Mouse (Mus musculus) right cerebral cortex, adult 2 months (tissue): ENCODE measurements around the gene Gbf1.

ENCODE experiments used
- DNase-seq, 2 experiments: peaks; one replicate each; pipeline ENCODE4 v3.0.0; 2021 to 2022; ENCODE audit warnings: low spot score in 2 of 2

Gbf1 gene

DNA sequence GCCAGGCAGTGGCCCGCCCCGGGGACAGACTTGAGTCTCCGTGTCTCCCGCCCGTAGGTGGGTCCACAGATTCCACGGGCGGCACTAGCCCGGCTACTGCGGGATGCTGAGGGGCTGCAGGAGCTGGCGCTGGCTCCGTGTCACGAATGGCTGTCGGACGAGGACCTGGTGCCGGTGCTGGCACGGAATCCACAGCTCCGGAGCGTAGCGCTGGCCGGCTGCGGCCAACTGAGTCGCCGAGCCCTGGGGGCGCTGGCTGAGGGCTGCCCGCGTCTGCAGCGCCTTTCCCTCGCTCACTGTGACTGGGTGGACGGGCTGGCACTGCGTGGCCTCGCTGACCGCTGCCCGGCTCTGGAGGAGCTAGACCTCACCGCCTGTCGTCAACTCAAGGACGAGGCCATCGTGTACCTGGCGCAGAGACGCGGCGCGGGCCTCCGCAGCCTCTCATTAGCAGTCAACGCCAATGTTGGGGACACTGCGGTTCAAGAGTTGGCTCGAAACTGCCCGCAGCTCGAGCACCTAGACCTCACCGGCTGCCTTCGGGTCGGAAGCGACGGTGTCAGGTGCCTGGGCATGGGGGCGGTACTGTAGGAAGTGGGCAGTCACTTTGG lies 176.8 kb downstream of the Gbf1 start:
- no peak for DNase-seq

DNA sequence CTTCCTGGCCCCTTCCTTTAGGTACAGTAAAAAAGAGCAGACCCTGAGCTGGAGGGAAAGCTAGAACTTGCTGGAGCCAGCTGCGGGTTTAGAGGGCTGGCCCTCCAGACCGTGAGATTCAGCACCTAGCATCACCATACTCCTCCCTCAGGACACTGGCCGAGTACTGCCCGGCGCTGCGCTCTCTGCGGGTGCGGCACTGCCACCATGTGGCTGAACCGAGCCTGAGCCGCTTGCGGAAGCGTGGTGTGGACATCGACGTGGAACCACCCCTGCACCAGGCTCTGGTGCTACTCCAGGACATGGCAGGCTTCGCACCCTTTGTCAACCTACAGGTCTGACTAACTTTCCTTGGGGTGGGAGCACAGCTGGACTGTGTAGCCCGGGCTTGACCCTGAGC lies 177.6 kb downstream of the Gbf1 start:
- peak; percentile 81 to 84 for DNase-seq

GRCm38 (mm10) chr19:46330696-46331095 lies 178.4 kb downstream of the Gbf1 start:
- no peak for DNase-seq

- DNase-seq, result no peak
These were observed 179.0 kb downstream of the Gbf1 start for GRCm38 (mm10) chr19:46331326-46331725.

DNA sequence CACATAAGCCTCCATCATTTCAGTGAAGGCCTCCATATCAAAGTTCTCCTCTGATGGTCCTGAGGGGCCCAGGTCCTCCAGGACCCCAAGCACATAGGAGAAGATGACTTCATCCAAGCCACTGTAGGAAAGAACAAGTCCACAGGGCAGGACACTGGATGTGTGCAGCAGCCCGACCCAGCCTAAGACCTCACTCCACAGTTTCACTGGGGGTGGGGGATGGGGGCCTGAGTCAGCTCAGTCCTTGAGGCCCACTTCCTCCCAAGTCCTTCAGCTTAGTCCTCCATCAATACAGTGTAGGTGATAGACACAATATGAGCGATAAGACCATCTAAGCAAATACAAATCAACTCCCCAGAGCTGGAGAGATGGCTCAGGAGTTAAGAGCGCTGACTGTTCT lies 179.6 kb downstream of the Gbf1 start:
- DNase-seq, result no peak

DNA sequence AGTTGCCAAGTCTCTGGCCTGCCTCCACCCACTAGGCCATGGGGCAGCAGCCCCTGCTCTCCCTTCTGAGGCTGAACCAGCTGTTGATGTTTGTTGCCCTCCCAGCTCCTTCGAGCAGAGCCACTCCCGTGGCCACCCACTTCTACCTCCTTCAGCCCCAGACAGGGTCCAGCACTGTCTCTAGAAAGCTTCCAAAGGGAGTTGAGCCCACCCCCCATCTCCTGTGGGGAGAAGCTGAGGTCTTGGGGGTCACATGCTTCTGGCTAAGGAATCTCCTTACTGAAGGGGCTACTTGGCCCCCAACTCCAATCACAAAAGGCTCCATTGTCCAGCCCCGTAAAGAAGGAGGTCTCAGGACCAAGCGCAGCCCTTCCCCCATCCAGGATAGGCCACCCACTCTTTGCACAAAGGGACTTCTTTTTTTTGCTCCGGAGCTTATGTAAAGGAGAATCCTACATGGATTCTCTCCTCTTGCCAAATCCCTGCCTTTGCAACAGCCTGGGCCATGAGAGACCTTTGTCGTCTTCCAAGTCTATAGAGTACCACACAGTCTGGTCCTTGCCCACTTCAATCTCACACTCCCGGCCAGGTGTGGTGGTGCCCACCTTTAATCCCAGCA lies 180.5 kb downstream of the Gbf1 start:
- DNase-seq, result no peak

DNA sequence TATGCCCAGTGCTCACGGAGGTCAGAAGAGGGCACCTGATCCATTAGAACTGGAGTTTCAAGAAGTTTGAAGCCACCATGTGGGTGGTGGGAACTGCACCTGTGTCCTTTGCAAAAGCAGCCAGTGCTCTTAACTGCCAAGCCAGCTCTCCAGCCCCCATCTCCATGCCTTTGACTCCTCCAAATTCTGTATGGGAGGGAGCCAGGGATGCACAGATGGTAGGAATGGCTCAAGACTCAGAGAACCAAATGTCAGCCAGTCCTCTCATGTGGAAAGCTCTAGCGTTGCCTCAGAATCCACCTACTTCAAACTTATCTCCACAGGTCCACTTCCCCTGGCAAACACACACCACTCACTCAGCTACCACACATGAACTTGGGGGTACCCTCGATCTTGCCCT lies 181.6 kb downstream of the Gbf1 start:
- no peak for DNase-seq
